Mouse (Mus musculus) neural tube, embryonic 15.5 days (tissue): ENCODE measurements at regions not wholly inside any gene's neighbourhood (a gene's known extent, or its start where the extent isn't known, plus 50 kb on each side); places are given as distances from the start of the nearest gene placed in this dataset.

Experiments
- ATAC-seq: fragments of 200-750 bp; cut with Nextera tagmentation; 2 replicates; pipeline ENCODE4 v1.8.0; 2017; ENCODE audit warnings: mild to moderate bottlenecking, moderate TSS enrichment, moderate library complexity; ENCODE audit not compliant: low FRiP score
- H3K27ac ChIP-seq: fragments of 300-500 bp; sonication (generic); replicated peaks from 2 replicates; pipeline ENCODE4 v1.5.1; 2015; ENCODE audit warnings: mild to moderate bottlenecking, inconsistent platforms
- H3K27me3 ChIP-seq: fragments of 300-500 bp; sonication (generic); replicated peaks from 2 replicates; pipeline ENCODE4 v1.6.1; 2015; ENCODE audit warnings: inconsistent platforms
- H3K36me3 ChIP-seq: fragments of 300-500 bp; sonication (generic); 2 replicates; pipeline ENCODE4 v1.6.1; 2015; ENCODE audit warnings: inconsistent platforms
- H3K4me1 ChIP-seq: fragments of 300-500 bp; sonication (generic); 2 replicates; pipeline ENCODE4 v1.6.1; 2015; ENCODE audit warnings: inconsistent platforms
- H3K4me2 ChIP-seq: fragments of 300-500 bp; sonication (generic); 2 replicates; pipeline ENCODE4 v1.6.1; 2015; ENCODE audit warnings: inconsistent platforms, mild to moderate bottlenecking, moderate library complexity
- H3K4me3 ChIP-seq: fragments of 300-500 bp; sonication (generic); replicated peaks from 2 replicates; pipeline ENCODE4 v1.5.1; 2015; ENCODE audit warnings: mild to moderate bottlenecking, inconsistent platforms
- H3K9ac ChIP-seq: fragments of 300-500 bp; sonication (generic); replicated peaks from 2 replicates; pipeline ENCODE4 v1.6.1; 2015; ENCODE audit warnings: mild to moderate bottlenecking, inconsistent platforms
- H3K9me3 ChIP-seq: fragments of 300-500 bp; sonication (generic); replicated peaks from 2 replicates; pipeline ENCODE4 v1.6.1; 2016; ENCODE audit warnings: inconsistent platforms
- WGBS: fragments of 180-500 bp; shearing (Covaris S2); methylation state at CpG from one replicate; pipeline ENCODE4 v1.1.7; 2015; ENCODE audit warnings: mixed read lengths; 5-methylcytosine and 5-hydroxymethylcytosine counted together

- WGBS, result 5% methylated on average over 20 of the region's 20 CpGs
- no peaks in the 10 kb centered on the region for H3K9me3 ChIP-seq
Observed at GRCm38 (mm10) chr17:83122525-83123280, 92.4 kb upstream of the Pkdcc start.

GRCm38 (mm10) chr17:83125057-83125456 is 90.0 kb upstream of the Pkdcc start:
- H3K36me3 ChIP-seq, result no peaks in the 10 kb centered on the region
- H3K9me3 ChIP-seq, result no peaks in the 10 kb centered on the region
- no peak overlapping the region for H3K9ac ChIP-seq
- H3K4me2 ChIP-seq, result no peak overlapping the region
- ATAC-seq, result no peak
- H3K27ac ChIP-seq, result no peak overlapping the region
- H3K4me3 ChIP-seq, result no peak overlapping the region
- peaks cover 31% of the 10 kb centered on the region for H3K4me1 ChIP-seq
- no peaks in the 10 kb centered on the region for H3K27me3 ChIP-seq

More at GRCm38 (mm10) chr17:83122525-83123280, 92.4 kb upstream of the Pkdcc start:
- Histone ChIP-seq H3K36me3 (no peaks in the 10 kb centered on the region), H3K27ac (0 out of 2 replicates have a peak overlapping the region, but pooled peaks have one; percentile 1), H3K4me3 (peak overlapping the region; percentile 16; the same call in 1 of the 2 replicates), H3K4me1 (peaks cover 18% of the 10 kb centered on the region), H3K4me2 (peak overlapping the region; percentile 52), H3K9ac (no peak overlapping the region), H3K27me3 (no peaks in the 10 kb centered on the region)
- ATAC-seq, result peak; percentile 77

- H3K27ac ChIP-seq, result no peak overlapping the region
- no peak overlapping the region for H3K9ac ChIP-seq
- ATAC-seq, result no peak
- 47% methylated on average over 6 of the region's 6 CpGs for WGBS
- no peaks in the 10 kb centered on the region for H3K36me3 ChIP-seq
- H3K9me3 ChIP-seq, result no peaks in the 10 kb centered on the region
- H3K27me3 ChIP-seq, result no peaks in the 10 kb centered on the region
- H3K4me1 ChIP-seq, result peaks cover 22% of the 10 kb centered on the region
- H3K4me2 ChIP-seq, result no peak overlapping the region
- H3K4me3 ChIP-seq, result no peak overlapping the region
Observed at GRCm38 (mm10) chr17:83127842-83128241, 87.2 kb upstream of the Pkdcc start.

GRCm38 (mm10) chr17:83128843-83129544 is 86.1 kb upstream of the Pkdcc start:
- WGBS, result 48% methylated on average over 14 of the region's 14 CpGs
- ATAC-seq, result peak; percentile 78; the same call in 1 of the 2 replicates
- H3K9ac ChIP-seq, result no peak overlapping the region

GRCm38 (mm10) chr17:83129658-83130057 is 85.4 kb upstream of the Pkdcc start:
- WGBS, result 65% methylated on average over 7 of the region's 7 CpGs
- H3K27me3 ChIP-seq, result no peaks in the 10 kb centered on the region
- no peak overlapping the region for H3K4me3 ChIP-seq
- H3K27ac ChIP-seq, result no peak overlapping the region
- H3K36me3 ChIP-seq, result no peaks in the 10 kb centered on the region
- peaks cover 22% of the 10 kb centered on the region for H3K4me1 ChIP-seq
- ATAC-seq, result peak; percentile 25; the same call in 1 of the 2 replicates
- H3K9me3 ChIP-seq, result no peaks in the 10 kb centered on the region
- 0 out of 2 replicates have a peak overlapping the region, but pooled peaks have one; percentile 3 for H3K9ac ChIP-seq
- peak overlapping the region; percentile 20; the same call in 1 of the 2 replicates for H3K4me2 ChIP-seq

More at GRCm38 (mm10) chr17:83128843-83129544, 86.1 kb upstream of the Pkdcc start:
- H3K4me3 ChIP-seq, result no peak overlapping the region
- no peaks in the 10 kb centered on the region for H3K9me3 ChIP-seq
- H3K36me3 ChIP-seq, result no peaks in the 10 kb centered on the region
- H3K27me3 ChIP-seq, result no peaks in the 10 kb centered on the region
- peak overlapping the region; percentile 20 for H3K4me2 ChIP-seq
- H3K4me1 ChIP-seq, result peaks cover 22% of the 10 kb centered on the region
- H3K27ac ChIP-seq, result peak overlapping the region; percentile 41

GRCm38 (mm10) chr17:83133201-83133600 is 81.9 kb upstream of the Pkdcc start:
- Histone ChIP-seq H3K4me3 (no peak overlapping the region), H3K9me3 (no peaks in the 10 kb centered on the region), H3K4me2 (no peak overlapping the region), H3K4me1 (peaks cover 17% of the 10 kb centered on the region), H3K9ac (no peak overlapping the region), H3K36me3 (no peaks in the 10 kb centered on the region), H3K27ac (no peak overlapping the region), H3K27me3 (no peaks in the 10 kb centered on the region)
- WGBS, result 61% methylated on average over 9 of the region's 9 CpGs
- no peak for ATAC-seq

GRCm38 (mm10) chr17:83135441-83136120 is 79.5 kb upstream of the Pkdcc start:
- Histone ChIP-seq H3K9me3 (no peaks in the 10 kb centered on the region), H3K9ac (no peak overlapping the region), H3K27ac (no peak overlapping the region), H3K27me3 (no peaks in the 10 kb centered on the region), H3K36me3 (no peaks in the 10 kb centered on the region), H3K4me1 (peaks cover 16% of the 10 kb centered on the region), H3K4me2 (no peak overlapping the region), H3K4me3 (no peak overlapping the region)
- 41% methylated on average over 6 of the region's 6 CpGs for WGBS
- no peak for ATAC-seq

GRCm38 (mm10) chr17:83136267-83136666 is 78.8 kb upstream of the Pkdcc start:
- WGBS, result 14% methylated on average over 5 of the region's 5 CpGs
- Histone ChIP-seq H3K4me3 (no peak overlapping the region), H3K27me3 (no peaks in the 10 kb centered on the region), H3K27ac (no peak overlapping the region), H3K4me2 (no peak overlapping the region), H3K4me1 (peaks cover 16% of the 10 kb centered on the region), H3K9ac (no peak overlapping the region), H3K36me3 (no peaks in the 10 kb centered on the region), H3K9me3 (no peaks in the 10 kb centered on the region)
- ATAC-seq, result no peak

GRCm38 (mm10) chr17:83137720-83138119 is 77.4 kb upstream of the Pkdcc start:
- Histone ChIP-seq H3K4me2 (no peak overlapping the region), H3K36me3 (no peaks in the 10 kb centered on the region), H3K9me3 (no peaks in the 10 kb centered on the region), H3K27me3 (no peaks in the 10 kb centered on the region), H3K4me1 (peaks cover 16% of the 10 kb centered on the region), H3K4me3 (no peak overlapping the region), H3K27ac (no peak overlapping the region), H3K9ac (no peak overlapping the region)
- ATAC-seq, result no peak
- WGBS, result 81% methylated on average over 7 of the region's 7 CpGs

- peak; percentile 69; the same call in 1 of the 2 replicates for ATAC-seq
- Histone ChIP-seq H3K36me3 (no peaks in the 10 kb centered on the region), H3K4me2 (no peak overlapping the region), H3K27me3 (no peaks in the 10 kb centered on the region), H3K27ac (peak overlapping the region; percentile 15; the same call in 1 of the 2 replicates), H3K9ac (no peak overlapping the region), H3K9me3 (no peaks in the 10 kb centered on the region), H3K4me1 (peaks cover 11% of the 10 kb centered on the region), H3K4me3 (no peak overlapping the region)
- WGBS, result 20% methylated on average over 11 of the region's 11 CpGs
Observed at GRCm38 (mm10) chr17:83138493-83139417, 76.3 kb upstream of the Pkdcc start.
